Mouse (Mus musculus) embryonic fibroblast, embryonic 13.5 days (primary cell): ENCODE data around the gene Dytn.

Experiments
- CTCF ChIP-seq: IDR thresholded peaks from 2 replicates; pipeline ENCODE4 v1.5.1; 2011; ENCODE audit warnings: mild to moderate bottlenecking, control low read depth, low read length, moderate library complexity, borderline replicate concordance; ENCODE audit not compliant: insufficient read depth
- POLR2A ChIP-seq: IDR thresholded peaks from 2 replicates; pipeline ENCODE4 v1.6.1; 2011; ENCODE audit warnings: low read depth, mild to moderate bottlenecking, control low read depth, low read length, moderate library complexity

- TF ChIP-seq POLR2A (no peak), CTCF (no peak)
These were observed 18.5 kb downstream of the Dytn start for GRCm38 (mm10) chr1:63667949-63668851.
